Mouse (Mus musculus): ENCODE measurements around the gene Samd4. TPM values are rescaled to one million over a fixed set of nuclear protein-coding genes. Genes with fewer than 3 reads are reported as not detected.

Gene Samd4
- total RNA-seq (2021), result 10 to 100 TPM; 23.6 to 33.3 TPM
- long read RNA-seq, experiment 1, full-length matches to known transcripts, result 7 of 14 reads
- long read RNA-seq, experiment 1, partial matches to known transcripts, result 3 of 14 reads
- long read RNA-seq, experiment 1, other reads (novel, unspliced or antisense), result 4 of 14 reads
- long read RNA-seq, experiment 2, full-length matches to known transcripts, result 1 of 1 reads
- long read RNA-seq, experiment 2, partial matches to known transcripts, result 0 of 1 reads
- long read RNA-seq, experiment 2, other reads (novel, unspliced or antisense), result 0 of 1 reads

- peak; percentile 88 to 90 for DNase-seq
These were observed at the start of gene Samd4 for GRCm38 (mm10) chr14:46882431-46883067. Gene Samd4, plus strand, starts transcription at chr14:46882854.

DNA sequence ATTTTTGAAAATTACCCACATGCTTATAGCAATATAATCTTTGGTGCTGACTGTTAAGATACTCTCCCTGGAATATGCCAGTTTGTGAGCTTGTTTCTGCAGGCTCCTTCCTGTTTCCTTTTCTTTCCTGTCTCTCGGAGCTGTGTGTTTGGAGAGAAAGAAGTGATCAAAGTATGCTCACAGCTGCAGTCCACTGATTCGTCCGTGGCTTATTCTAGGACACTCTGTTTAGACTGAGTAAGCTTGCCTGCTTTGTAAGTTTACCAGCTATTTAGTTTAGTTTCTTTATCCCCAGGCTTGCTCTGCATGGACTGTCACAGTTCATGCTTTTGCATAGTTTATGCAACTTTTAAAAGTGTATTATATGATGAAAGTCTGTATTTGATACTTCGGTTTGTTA, 43.3 kb upstream of the Samd4 start:
- no peak for DNase-seq

- DNase-seq, result peak; percentile 11 to 15
These were observed 36.9 kb upstream of the Samd4 start for GRCm38 (mm10) chr14:46845706-46846105.

- DNase-seq, result no peak
These were observed 34.5 kb upstream of the Samd4 start for GRCm38 (mm10) chr14:46848063-46848590.

- DNase-seq, result no peak
These were observed 33.9 kb upstream of the Samd4 start for GRCm38 (mm10) chr14:46848736-46849135.

- no peak for DNase-seq
These were observed 32.9 kb upstream of the Samd4 start for GRCm38 (mm10) chr14:46849769-46850168.

DNA sequence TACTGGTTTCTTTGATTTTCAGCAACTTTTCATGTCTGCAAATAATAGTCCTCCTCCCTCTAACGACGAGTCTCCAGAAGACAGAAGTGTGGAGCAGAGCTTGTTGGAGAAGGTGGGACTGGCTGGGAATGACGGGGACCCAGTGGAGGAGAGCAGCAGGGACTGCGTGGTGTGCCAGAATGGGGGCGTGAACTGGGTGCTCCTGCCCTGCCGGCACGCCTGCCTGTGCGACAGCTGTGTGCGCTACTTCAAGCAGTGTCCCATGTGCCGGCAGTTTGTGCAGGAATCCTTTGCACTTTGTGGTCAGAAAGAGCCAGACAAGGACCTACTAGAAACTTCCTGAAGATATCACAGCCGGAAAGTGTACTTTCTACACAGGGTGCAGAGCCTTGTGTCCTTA, 29.0 kb upstream of the Samd4 start:
- DNase-seq, result no peak

DNA sequence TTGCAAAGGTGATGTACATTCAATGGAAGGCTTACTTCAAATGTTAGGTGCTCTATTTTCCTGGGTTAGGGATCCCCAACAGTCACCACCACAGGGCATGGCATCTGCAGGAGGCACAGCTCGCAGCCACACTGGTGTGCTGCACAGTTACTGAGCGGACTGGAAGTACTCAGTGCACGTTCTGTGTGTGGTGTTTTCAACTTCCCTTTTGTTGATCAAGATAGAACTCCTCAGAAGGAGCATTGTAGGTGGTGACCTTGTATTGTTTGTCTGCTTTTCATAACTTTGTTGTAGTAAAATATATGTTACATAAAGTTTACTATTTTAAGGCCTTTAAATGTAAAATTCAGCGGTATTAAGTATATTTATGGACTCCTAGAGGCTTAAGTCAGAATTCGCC, 19.7 kb upstream of the Samd4 start:
- DNase-seq, result no peak

- DNase-seq, result peak; percentile 77 to 80
These were observed 1.7 kb upstream of the Samd4 start for GRCm38 (mm10) chr14:46880935-46881334.

GRCm38 (mm10) chr14:46881581-46882430, 848 bp upstream of the Samd4 start:
- DNase-seq, result peak in 1 of 2 experiments; percentile 33

GRCm38 (mm10) chr14:46883068-46883870, 615 bp downstream of the Samd4 start:
- peak; percentile 61 to 69 for DNase-seq

DNA sequence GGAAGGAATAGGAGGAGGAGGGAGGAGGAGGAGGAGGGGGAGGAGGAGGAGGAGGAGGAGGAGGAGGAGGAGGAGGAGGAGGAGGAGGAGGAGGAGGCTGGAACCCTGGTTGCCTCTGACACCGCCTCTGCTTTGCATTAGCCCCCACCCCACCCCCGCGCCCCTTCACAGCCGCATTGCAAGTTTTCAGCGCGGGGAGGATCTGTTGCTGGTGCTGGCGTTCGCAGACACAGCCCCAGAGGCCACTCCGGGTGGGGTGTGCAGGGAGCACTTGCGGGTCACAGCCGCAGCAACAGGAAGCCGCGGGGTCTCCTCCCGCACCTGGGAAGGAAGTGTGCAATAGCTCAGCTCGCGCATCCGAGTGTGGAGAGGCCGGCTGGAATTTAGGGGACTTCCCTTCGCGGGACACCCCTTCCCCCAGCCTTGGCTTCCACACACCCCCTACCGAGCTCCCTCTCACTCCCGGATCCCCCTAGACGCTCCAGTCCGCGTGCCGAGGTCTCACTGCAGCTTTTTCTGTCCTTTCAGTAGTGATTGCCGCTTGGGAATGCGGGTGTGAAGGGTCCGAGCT, 1.3 kb downstream of the Samd4 start:
- peak; percentile 37 to 55 for DNase-seq

DNA sequence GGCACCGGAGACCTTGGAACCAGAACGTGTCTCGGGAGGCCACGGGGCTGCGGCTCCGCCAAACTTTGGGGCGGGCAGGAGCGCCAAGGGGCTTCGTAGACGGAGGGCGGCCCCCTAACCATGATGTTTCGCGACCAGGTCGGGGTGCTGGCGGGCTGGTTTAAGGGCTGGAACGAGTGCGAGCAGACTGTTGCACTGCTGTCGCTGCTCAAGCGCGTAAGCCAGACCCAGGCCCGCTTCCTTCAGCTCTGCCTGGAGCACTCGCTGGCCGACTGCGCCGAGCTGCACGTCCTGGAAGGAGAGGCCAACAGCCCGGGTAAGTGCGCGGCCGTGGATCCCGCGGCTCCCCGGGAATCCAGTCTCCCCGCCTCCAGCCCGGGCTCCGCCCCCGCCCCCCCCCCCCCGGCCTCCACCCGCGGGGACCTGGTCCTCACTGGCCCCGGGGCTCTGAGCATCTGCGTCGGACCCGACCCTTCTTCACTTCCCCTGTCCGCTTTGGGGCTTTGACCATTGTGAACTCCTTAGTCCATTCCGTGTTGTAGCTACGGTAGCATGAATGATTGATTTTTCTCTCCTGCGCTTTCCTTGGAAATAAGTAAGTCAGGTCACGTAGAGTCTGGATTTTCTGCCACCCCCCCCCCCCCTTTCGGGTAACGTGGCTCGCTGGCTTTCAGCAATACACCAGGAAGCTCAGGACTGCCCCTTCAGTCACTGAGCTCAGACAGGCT, 2.2 kb downstream of the Samd4 start:
- peak; percentile 70 to 80 for DNase-seq

GRCm38 (mm10) chr14:46885429-46885755, 2.7 kb downstream of the Samd4 start:
- DNase-seq, result no peak

GRCm38 (mm10) chr14:46885891-46886301, 3.2 kb downstream of the Samd4 start:
- peak; percentile 8 to 19 for DNase-seq

DNA sequence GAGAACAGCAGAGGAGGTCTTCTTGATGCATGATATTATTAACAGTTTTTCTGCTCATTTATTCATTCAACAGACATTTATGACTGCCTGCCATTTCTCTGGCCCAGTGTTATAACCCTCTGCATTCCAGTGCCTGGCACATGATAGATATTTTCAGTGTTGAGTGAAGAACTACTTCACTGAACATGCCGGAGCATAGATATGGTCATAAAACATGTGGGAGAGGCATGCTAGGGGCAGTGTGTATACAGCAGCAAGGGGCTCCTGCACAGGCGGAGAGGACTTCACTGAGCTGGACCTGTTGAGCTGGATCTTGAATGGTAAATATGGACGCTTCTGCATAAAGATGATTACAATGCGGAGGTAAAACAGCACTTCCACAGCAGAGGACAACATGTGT, 6.4 kb downstream of the Samd4 start:
- no peak for DNase-seq

GRCm38 (mm10) chr14:46893961-46894360, 11.3 kb downstream of the Samd4 start:
- no peak for DNase-seq

GRCm38 (mm10) chr14:46897953-46898352, 15.3 kb downstream of the Samd4 start:
- no peak for DNase-seq

DNA sequence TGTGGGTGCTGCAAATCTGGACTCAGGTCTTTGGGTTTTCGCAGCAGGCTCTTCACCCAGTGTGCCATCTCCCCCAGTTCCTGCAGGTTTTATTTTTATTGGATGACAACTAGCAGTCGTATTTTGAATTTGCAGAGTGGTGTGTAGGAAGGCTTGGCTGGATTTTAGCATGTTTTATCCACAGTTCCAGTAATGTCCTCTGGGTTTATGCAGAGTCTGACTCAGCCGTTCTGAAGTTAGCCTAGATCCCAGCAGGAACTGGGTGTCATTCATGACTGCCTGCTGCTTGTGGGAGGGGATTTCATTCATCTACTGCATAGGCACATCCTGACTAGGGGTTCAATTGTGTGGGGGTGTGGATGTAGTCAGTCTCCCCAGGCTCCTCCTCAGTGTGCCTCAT, 16.0 kb downstream of the Samd4 start:
- no peak for DNase-seq

- no peak for DNase-seq
These were observed 19.9 kb downstream of the Samd4 start for GRCm38 (mm10) chr14:46902498-46903087.
